Mouse (Mus musculus) C2C12 (cell line): ENCODE measurements around the gene Eef1akmt1.

ENCODE experiments used
- CTCF ChIP-seq: IDR thresholded peaks from one replicate; pipeline ENCODE4 v1.5.1; 2011; ENCODE audit not compliant: control insufficient read depth, insufficient read depth, insufficient read length
- FOSL1 ChIP-seq: IDR thresholded peaks from one replicate; pipeline ENCODE4 v1.8.0; 2011; ENCODE audit warnings: mild to moderate bottlenecking, low read length; ENCODE audit not compliant: poor library complexity, insufficient read depth, severe bottlenecking
- MYOD1 ChIP-seq: IDR thresholded peaks from one replicate; pipeline ENCODE4 v1.6.1; 2011; ENCODE audit warnings: low read depth; ENCODE audit not compliant: control insufficient read depth, insufficient read length
- USF1 ChIP-seq: IDR thresholded peaks from one replicate; pipeline ENCODE4 v1.6.1; 2011; ENCODE audit warnings: low read depth, mild to moderate bottlenecking, control low read depth, moderate library complexity

- TF ChIP-seq CTCF (no peak), FOSL1 (no peak), USF1 (no peak), MYOD1 (no peak)
Observed at GRCm38 (mm10) chr14:57617675-57618074, 46.3 kb upstream of the Eef1akmt1 start.
